Mouse (Mus musculus) naive thymus-derived CD4-positive, alpha-beta T cell, adult 2 months (primary cell): ENCODE results near the gene Snx13.
A peak's percentile ranks its signal among the peaks of the same experiment; 100 is the strongest.

Source experiments
- DNase-seq: peaks from one replicate; pipeline ENCODE4 v3.0.0-alpha.2; 2011; ENCODE audit warnings: low read depth

Gene Snx13

DNA sequence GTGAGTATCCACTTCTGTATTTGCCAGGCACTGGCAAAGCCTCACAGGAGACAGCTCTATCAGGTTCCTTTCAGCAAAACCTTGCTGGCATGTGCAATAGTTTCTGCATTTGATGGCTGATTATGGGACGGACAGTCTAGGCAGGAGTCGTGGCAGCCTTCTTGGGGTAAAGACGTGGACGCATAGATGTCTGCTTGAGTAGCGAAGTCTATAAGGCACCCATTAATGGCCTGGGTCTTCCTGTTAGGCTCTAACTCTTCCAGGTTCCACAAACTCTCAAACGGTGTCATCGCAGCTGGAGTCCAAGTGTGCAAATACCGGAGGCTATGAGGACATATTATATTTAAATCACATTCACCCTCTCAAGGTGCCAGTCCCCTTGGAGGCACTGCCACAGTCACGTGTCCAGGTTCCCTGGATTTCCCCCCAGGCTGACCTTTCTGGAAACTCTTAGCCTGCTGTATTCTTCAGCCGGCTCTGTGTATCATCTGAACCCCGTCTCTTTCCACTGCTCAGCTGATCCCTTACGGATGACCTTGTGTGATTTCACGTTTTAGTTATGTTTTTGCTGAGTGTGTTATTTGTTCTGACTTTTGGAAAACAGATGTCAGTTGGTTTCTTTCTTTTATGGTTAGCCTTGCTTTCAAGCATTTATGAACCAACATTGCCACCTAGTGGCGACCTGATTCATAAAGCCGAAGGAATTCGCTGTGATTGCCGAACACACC lies 144.9 kb downstream of the Snx13 start:
- DNase-seq = peak; percentile 74

DNA sequence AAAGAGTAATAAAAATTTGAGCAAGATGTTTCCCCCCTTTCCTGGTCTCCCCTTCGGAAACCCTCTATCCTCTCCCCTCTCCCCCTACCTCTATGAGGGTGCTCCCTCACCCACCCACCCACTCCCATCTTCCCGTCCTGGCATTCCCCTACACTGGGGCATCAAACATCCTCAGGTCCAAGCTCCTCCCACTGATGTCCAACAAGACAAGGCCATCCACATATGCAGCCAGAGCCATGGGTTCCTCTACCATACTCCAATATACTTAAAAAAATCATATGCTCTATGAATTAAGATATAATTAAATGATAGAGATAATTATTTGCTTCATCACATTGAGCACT lies 145.4 kb downstream of the Snx13 start:
- no peak for DNase-seq
